Mouse (Mus musculus) bone marrow macrophage, adult 2 months (primary cell): ENCODE data around the gene S100a16.

ENCODE experiments used
- CTCF ChIP-seq: IDR thresholded peaks from 2 replicates; pipeline ENCODE4 v1.5.1; 2012; ENCODE audit warnings: low read depth, mild to moderate bottlenecking, low read length, moderate library complexity
- POLR2A ChIP-seq: IDR thresholded peaks from 2 replicates; pipeline ENCODE4 v1.6.1; 2012; ENCODE audit warnings: mild to moderate bottlenecking, low read depth, low read length, borderline replicate concordance

GRCm38 (mm10) chr3:90515789-90516188, 21.3 kb upstream of the S100a16 start:
- TF ChIP-seq CTCF (no peak), POLR2A (no peak)
